Mouse (Mus musculus) thymus, postnatal 14 days (tissue): ENCODE results near the gene Kcnk4.

Experiments
- DNase-seq: peaks from one replicate; pipeline ENCODE4 v3.0.0; 2021

Gene Kcnk4

GRCm38 (mm10) chr19:6874257-6874656 lies 60.1 kb downstream of the Kcnk4 start:
- DNase-seq, result no peak
